8 mouse cellular contexts compared by ENCODE assay signal in genomic region chr6:50978571-50978970, GRCm38 (mm10).
DNase-seq lines count a peak whose midpoint lies in the region; TF ChIP-seq lines count a peak whose summit lies in the region.

No protein-coding gene starts in this region.

- H3K36me3 ChIP-seq in kidney, adult 2 months (ENCODE audit: control insufficient read depth, insufficient read depth, low read length): no peaks in the 10 kb centered on the region

- TF ChIP-seq CTCF in kidney, adult 2 months (conservative IDR thresholded peaks at IDR 0.05; ENCODE audit: insufficient read depth, insufficient read length, low read depth, low read length): no peak

- H3K4me1 ChIP-seq in kidney, adult 2 months (ENCODE audit: control insufficient read depth, insufficient read depth, low read length): peaks cover 11% of the 10 kb centered on the region; the same call in 1 of the 2 replicates

- peak overlapping the region; percentile 96 for H3K27ac ChIP-seq in kidney, adult 2 months (ENCODE audit: insufficient read depth, low read depth, low read length)

- TF ChIP-seq POLR2A in kidney, adult 2 months (IDR thresholded peaks at IDR 0.05; ENCODE audit: low read depth, low read length): no peak

- no peaks in the 10 kb centered on the region for H3K27me3 ChIP-seq in kidney, adult 2 months (replicated peaks; ENCODE audit: control insufficient read depth, insufficient read depth, low read length)

- 40% methylated on average over 3 of the region's 3 CpGs for whole genome bisulfite sequencing in kidney, adult 2 months

- DNase-seq in gastrocnemius, adult 18-20 months (ENCODE audit: low spot score): peak; percentile 57
- no peak for DNase-seq in gastrocnemius, postnatal 10 days
- peak; percentile 98 for DNase-seq in heart, adult 11 months
- peak; percentile 64 for DNase-seq in kidney, adult 2 months
- DNase-seq in lung, postnatal 36 days: peak; percentile 77
- DNase-seq in adipocyte (ENCODE audit: low spot score): no peak
- DNase-seq in layer of hippocampus, adult 11-12 months (ENCODE audit: low spot score): no peak
- no peak for DNase-seq in spleen, postnatal 10 days (ENCODE audit: low spot score in 2 of 2)

- H3K4me3 ChIP-seq in kidney, adult 2 months (ENCODE audit: insufficient read depth, low read depth, low read length): no peak overlapping the region

Comparison
In these comparisons a context has a peak if more than half of its experiments do, and no peak if none do; other contexts are left out.
1. DNase-seq: peak in gastrocnemius, adult 18-20 months (single experiment), heart, adult 11 months (single experiment), kidney, adult 2 months (single experiment) and lung, postnatal 36 days (single experiment); none in gastrocnemius, postnatal 10 days (single experiment), adipocyte (single experiment), layer of hippocampus, adult 11-12 months (single experiment) and spleen, postnatal 10 days (0 of 2).